Mouse (Mus musculus): Measurements from ENCODE around the gene Gpsm1. TPM values are rescaled to one million over a fixed set of nuclear protein-coding genes. Genes with fewer than 3 reads are reported as not detected.

Gpsm1 gene
- total and polyA plus RNA-seq, 2 experiments: 0.74 to 1.9 TPM

DNA sequence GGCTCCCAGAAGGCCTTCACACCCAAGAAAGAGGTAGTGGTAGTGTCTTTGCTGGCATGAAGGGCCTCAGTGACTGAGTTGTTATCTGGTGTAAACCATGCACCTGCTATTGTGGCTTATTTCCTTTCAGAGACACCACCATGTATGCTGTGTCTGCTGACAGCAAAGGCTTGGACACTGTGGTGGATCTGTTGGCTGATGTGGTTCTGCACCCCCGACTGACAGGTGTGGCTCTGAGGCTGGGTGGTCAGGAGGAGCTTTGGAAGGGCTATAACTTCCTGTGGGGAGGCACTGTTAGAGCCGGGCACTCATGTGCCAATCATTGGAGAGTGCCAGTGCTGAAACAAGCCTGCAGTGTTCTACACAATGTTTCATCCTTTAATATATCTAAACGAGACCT, 75.6 kb downstream of the Gpsm1 start:
- no peak overlapping the region for H3K9ac ChIP-seq (ENCODE audit: low read depth, low read length)
- no peak overlapping the region for H3K27ac ChIP-seq (replicated peaks; ENCODE audit: insufficient read depth, low read depth, low read length)
- no peaks in the 10 kb centered on the region for H3K27me3 ChIP-seq (ENCODE audit: control insufficient read depth, insufficient read depth, low read length)
- no peak for DNase-seq (ENCODE audit: extremely low read depth, low read depth, low spot score)
- no peak for TF ChIP-seq POLR2A (IDR thresholded peaks at IDR 0.05; ENCODE audit: extremely low read depth, insufficient read depth, low read length)
- no peak for TF ChIP-seq CTCF (IDR thresholded peaks at IDR 0.05; ENCODE audit: low read depth, low read length)
- WGBS: 75% methylated on average over 3 of the region's 3 CpGs
- H3K4me1 ChIP-seq (ENCODE audit: control insufficient read depth, insufficient read depth, low read length): peaks cover 8% of the 10 kb centered on the region
- H3K4me3 ChIP-seq (ENCODE audit: insufficient read depth, low read depth, low read length): no peak overlapping the region
- peaks cover 13% of the 10 kb centered on the region; the same call in 1 of the 2 replicates for H3K79me2 ChIP-seq (ENCODE audit: control insufficient read depth, insufficient read depth, low read length)
- H3K36me3 ChIP-seq (ENCODE audit: control insufficient read depth, insufficient read depth, low read length): peaks cover 25% of the 10 kb centered on the region

DNA sequence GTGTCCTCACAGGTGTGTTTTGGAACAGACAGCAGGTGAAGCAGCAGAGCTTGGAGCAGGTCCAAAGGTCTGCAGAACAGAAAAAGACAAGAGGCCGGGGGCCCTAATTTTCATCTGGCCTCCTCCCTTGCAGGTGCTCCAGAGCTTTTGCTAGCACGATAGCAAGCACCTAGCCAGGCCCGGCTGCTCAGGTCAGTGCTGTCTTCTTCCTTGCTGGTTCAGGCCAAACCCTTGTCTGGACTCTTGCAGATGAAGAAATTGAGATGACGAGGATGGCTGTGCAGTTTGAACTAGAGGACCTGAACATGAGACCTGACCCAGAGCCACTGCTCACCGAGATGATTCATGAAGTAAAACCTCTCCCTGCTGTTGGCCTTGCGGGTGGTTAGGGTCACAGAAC, 76.3 kb downstream of the Gpsm1 start:
- Histone ChIP-seq H3K27ac (replicated peaks; ENCODE audit: insufficient read depth, low read depth, low read length) (no peak overlapping the region), H3K9ac (ENCODE audit: low read depth, low read length) (no peak overlapping the region), H3K36me3 (ENCODE audit: control insufficient read depth, insufficient read depth, low read length) (peaks cover 27% of the 10 kb centered on the region)

More for the DNA sequence above, 76.3 kb downstream of the Gpsm1 start:
- 90% methylated on average over 6 of the region's 6 CpGs for WGBS
- Histone ChIP-seq H3K27me3 (ENCODE audit: control insufficient read depth, insufficient read depth, low read length) (no peaks in the 10 kb centered on the region), H3K79me2 (ENCODE audit: control insufficient read depth, insufficient read depth, low read length) (peaks cover 13% of the 10 kb centered on the region; the same call in 1 of the 2 replicates), H3K4me1 (ENCODE audit: control insufficient read depth, insufficient read depth, low read length) (peaks cover 8% of the 10 kb centered on the region), H3K4me3 (ENCODE audit: insufficient read depth, low read depth, low read length) (no peak overlapping the region)
- no peak for DNase-seq (ENCODE audit: extremely low read depth, low read depth, low spot score)
- TF ChIP-seq POLR2A (IDR thresholded peaks at IDR 0.05; ENCODE audit: extremely low read depth, insufficient read depth, low read length) (no peak), CTCF (IDR thresholded peaks at IDR 0.05; ENCODE audit: low read depth, low read length) (no peak)

Other genes with a start within 250 kb of the Gpsm1 start
- gene Nacc2, start 192.3 kb upstream of the Gpsm1 start, total RNA-seq (2014; rRNA removed): 6.0 and 10.5 TPM in 2 replicates
- 22.2 and 22.6 TPM in 2 replicates for gene Nacc2, start 192.3 kb upstream of the Gpsm1 start, polyA plus RNA-seq (2012; rRNA removed)
- not detected in 2 replicates for gene Lhx3, start 107.2 kb upstream of the Gpsm1 start, total RNA-seq (2014; rRNA removed)
- not detected in 2 replicates for gene Lhx3, start 107.2 kb upstream of the Gpsm1 start, polyA plus RNA-seq (2012; rRNA removed)
- gene Qsox2, start 78.0 kb upstream of the Gpsm1 start, total RNA-seq (2014; rRNA removed): 4.1 and 4.2 TPM in 2 replicates
- 4.4 and 4.9 TPM in 2 replicates for gene Qsox2, start 78.0 kb upstream of the Gpsm1 start, polyA plus RNA-seq (2012; rRNA removed)
- gene Ccdc187, start 21.0 kb upstream of the Gpsm1 start, total RNA-seq (2014; rRNA removed): under 0.01 TPM in 1 of 2 replicates, not detected in the other
- 0.04 TPM in 1 of 2 replicates, not detected in the other for gene Ccdc187, start 21.0 kb upstream of the Gpsm1 start, polyA plus RNA-seq (2012; rRNA removed)
- 8.7 and 10.7 TPM in 2 replicates for gene Dnlz, start 36.6 kb downstream of the Gpsm1 start, total RNA-seq (2014; rRNA removed)
- 16.4 and 22.4 TPM in 2 replicates for gene Dnlz, start 36.6 kb downstream of the Gpsm1 start, polyA plus RNA-seq (2012; rRNA removed)
- 0.81 and 0.92 TPM in 2 replicates for gene Card9, start 45.4 kb downstream of the Gpsm1 start, total RNA-seq (2014; rRNA removed)
- gene Card9, start 45.4 kb downstream of the Gpsm1 start, polyA plus RNA-seq (2012; rRNA removed): 0.40 and 0.84 TPM in 2 replicates
- 6.4 and 7.5 TPM in 2 replicates for gene Snapc4, start 65.1 kb downstream of the Gpsm1 start, total RNA-seq (2014; rRNA removed)
- 9.1 and 14.3 TPM in 2 replicates for gene Snapc4, start 65.1 kb downstream of the Gpsm1 start, polyA plus RNA-seq (2012; rRNA removed)
- gene Entr1, start 73.8 kb downstream of the Gpsm1 start, total RNA-seq (2014; rRNA removed): 31.5 and 32.8 TPM in 2 replicates
- gene Entr1, start 73.8 kb downstream of the Gpsm1 start, polyA plus RNA-seq (2012; rRNA removed): 41.0 and 45.0 TPM in 2 replicates
- gene Pmpca, start 73.8 kb downstream of the Gpsm1 start, total RNA-seq (2014; rRNA removed): 38.2 and 40.8 TPM in 2 replicates
- gene Pmpca, start 73.8 kb downstream of the Gpsm1 start, polyA plus RNA-seq (2012; rRNA removed): 35.7 and 52.0 TPM in 2 replicates
- gene Inpp5e, start 93.7 kb downstream of the Gpsm1 start, total RNA-seq (2014; rRNA removed): 2.4 and 4.4 TPM in 2 replicates
- gene Inpp5e, start 93.7 kb downstream of the Gpsm1 start, polyA plus RNA-seq (2012; rRNA removed): 7.1 and 8.7 TPM in 2 replicates
- 44.5 and 53.2 TPM in 2 replicates for gene Sec16a, start 129.7 kb downstream of the Gpsm1 start, total RNA-seq (2014; rRNA removed)
- 70.5 and 78.2 TPM in 2 replicates for gene Sec16a, start 129.7 kb downstream of the Gpsm1 start, polyA plus RNA-seq (2012; rRNA removed)
- 6.2 and 13.8 TPM in 2 replicates for gene Notch1, start 201.1 kb downstream of the Gpsm1 start, total RNA-seq (2014; rRNA removed)
- 9.1 and 9.7 TPM in 2 replicates for gene Notch1, start 201.1 kb downstream of the Gpsm1 start, polyA plus RNA-seq (2012; rRNA removed)